Mouse (Mus musculus): ENCODE measurements around the gene Ist1.

Ist1 gene

DNA sequence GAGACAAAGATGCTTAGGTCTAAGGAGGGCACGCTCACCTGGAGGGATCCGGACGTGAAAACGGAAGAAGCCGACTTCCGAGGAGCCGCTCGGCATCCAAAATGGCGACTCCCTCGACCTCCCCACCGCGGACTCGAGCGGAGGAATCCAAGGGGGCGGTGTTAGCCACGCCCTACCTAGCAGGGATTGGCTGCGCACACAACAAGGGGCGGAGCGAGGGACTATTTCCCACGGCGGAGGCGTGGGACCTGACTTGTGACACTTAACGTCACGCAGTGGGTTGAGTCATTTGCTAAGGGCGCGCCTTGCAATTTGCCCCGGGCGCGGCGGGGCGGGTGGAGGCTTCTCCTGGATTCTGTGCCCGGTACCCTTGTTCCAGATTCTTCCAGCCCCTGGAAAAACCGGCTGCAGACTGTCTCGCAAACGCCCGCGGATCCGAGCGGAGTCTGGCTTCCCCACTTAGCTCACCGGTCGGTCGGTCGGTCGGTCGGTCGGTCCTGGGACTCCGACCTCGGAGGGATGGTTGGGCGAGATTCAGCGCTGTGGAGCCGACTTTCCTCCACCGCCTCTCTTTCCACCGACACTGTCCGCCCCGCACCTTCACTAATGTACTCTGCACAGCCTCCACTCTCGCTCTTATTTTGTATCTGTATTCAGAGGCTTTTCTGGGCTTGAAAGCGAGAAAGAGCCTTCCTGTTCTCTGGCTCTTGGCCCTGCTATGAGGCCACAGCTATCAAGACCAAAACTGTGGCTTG lies at the start of gene Ist1:
Ist1 (minus strand) TSS at position 115 of the 755 bp plus-strand sequence.
- peak; percentile 97 to 99 for DNase-seq (ENCODE audit: low spot score in 2 of 2)

- DNase-seq (ENCODE audit: low spot score in 2 of 2): no peak
Measured at GRCm38 (mm10) chr8:109738049-109738380, 45.0 kb upstream of the Ist1 start.

DNA sequence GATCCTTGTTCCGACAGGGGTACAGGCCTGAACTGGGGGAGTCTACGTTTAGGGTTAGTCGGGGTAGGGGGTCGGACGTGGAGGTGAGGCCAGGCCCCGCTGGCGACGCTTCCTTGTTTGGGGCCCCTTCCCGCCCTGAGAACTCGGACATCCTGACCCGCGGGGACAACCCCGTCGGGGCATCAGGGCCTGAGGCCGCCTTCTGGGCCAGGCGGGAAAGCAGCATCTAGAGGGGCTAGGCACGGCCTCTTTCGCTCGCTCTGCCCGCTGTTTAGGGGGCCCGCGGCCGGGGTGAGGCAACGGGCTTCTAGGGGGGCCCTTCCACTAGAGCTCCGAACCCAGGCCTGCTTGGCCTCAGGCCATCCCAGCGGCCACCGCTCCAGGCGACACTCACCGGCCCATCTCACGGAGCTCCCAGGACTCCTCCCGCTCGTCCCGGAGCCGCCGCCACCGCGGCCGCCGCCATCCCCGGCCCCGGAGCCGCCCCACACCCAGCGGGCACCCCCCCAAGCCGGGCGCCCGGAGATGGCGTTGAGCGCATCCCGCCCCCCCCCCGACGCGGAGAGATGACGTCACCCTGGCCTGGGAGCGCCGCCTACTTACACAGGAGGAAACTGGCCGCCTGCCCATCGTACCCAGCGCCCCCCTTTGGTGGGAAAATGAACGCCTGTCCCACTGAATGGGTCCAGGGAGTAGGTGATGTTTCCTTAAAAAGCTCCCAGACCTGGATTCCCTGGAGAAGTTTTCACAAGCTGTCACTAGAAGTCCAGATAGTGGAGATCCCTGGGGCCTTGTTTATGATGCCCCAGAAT lies 44.4 kb upstream of the Ist1 start, which contains the start of gene Atxn1l:
Atxn1l (minus strand) TSS at position 503 of the 812 bp plus-strand sequence.
- DNase-seq (ENCODE audit: low spot score in 2 of 2): peak; percentile 70 to 79

- DNase-seq (ENCODE audit: low spot score in 2 of 2): no peak
Measured at GRCm38 (mm10) chr8:109736819-109737218, 43.8 kb upstream of the Ist1 start.

DNA sequence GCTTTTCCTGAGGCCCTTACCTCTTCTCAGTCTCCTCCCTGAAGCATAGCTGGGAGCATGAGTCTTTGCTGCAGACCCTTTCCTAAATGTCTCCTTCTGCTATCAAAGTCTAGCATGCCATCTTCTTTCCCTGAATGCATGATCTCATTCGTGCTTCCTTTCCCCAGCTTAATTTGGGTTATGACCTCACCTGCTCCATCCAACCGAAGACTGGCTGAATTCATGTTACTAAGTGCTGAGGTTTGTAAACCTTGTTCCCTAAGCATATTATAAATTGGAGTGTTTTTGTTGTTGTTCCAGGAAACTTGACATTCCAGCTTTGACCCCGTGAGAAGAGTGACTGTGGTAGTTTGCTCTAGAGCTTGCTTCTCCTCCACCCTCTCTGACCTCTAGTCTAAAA lies 41.0 kb upstream of the Ist1 start:
- no peak for DNase-seq (ENCODE audit: low spot score in 2 of 2)

DNA sequence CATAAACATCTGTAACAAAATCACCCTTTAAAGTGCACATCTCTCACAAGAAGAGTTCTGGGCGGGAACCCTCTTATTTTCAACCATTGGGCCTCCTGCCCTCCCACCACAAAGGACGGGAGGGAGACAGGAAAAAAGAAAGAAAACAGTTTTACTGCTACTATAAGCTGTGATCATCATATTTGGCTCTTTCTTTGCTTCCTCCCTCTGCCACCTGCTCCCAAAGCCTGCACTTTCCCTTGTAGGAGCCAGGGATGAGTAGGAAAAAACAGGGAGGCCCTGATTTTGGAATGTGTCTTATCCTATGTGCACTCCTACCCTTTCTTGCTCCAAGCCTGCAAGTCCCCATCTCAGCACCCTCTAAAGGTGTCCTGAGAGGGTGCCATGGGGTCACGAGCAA lies 38.0 kb upstream of the Ist1 start:
- no peak for DNase-seq (ENCODE audit: low spot score in 2 of 2)

- DNase-seq (ENCODE audit: low spot score in 2 of 2): no peak
Measured at GRCm38 (mm10) chr8:109725106-109725505, 32.0 kb upstream of the Ist1 start.

GRCm38 (mm10) chr8:109714961-109715360 lies 21.9 kb upstream of the Ist1 start:
- no peak for DNase-seq (ENCODE audit: low spot score in 2 of 2)

DNA sequence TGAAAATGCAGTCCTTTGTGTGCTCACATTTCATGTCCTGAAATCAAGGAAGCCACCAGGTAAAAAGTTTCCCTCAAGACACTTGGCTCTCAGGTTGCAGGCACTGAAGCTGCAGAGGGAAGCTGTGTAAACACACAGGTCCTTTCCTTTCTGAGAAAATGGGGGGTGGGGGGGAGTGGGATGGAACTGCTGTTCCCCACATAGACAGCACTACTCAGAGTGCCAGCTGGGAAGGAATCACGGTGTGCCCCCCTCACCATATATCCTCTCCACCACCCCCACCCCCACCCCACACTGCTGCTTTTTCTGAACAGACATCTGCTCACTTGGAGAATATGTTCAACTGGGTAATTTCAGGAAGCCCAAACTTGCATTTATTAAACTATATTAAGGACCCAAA lies 19.5 kb upstream of the Ist1 start:
- no peak for DNase-seq (ENCODE audit: low spot score in 2 of 2)

DNA sequence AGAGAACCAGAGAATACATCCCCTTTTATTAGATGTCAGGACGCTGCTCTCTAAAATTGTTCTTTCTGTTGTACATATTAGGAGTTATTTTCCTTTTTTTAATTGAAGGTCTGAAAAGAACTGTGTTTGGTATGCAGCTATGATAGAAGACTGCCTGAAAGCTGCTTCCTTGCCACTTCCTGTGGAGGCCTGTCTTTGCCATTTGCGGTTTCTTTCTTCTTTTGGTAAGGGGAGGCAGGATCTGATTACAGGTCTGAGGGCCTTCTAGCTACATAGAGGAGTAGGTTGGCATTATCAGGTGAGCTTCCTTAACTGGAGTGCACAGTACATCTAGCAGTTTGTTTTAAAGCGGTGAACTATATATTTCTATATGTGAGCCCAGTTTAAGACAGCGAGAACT lies 14.9 kb upstream of the Ist1 start:
- DNase-seq (ENCODE audit: low spot score in 2 of 2): no peak

DNA sequence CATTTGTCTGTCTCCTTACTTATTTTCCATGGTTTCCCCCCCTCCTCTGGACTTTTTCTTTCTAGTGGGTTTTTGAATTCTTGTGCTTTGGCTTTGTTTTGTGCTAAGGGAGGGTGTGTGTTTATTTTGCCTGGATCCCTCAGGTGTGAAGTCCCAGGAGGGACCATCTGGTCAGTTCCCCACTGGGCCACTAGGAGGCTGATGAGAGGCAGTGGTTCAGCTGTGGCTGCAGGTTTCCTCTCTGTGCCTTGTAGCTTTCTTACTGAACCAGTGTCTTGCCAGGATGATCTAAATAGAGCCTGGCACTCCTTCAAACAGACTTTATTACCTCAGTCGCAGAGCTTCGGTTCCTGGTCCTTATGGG lies 13.8 kb upstream of the Ist1 start:
- peak; percentile 82 to 87 for DNase-seq (ENCODE audit: low spot score in 2 of 2)

DNA sequence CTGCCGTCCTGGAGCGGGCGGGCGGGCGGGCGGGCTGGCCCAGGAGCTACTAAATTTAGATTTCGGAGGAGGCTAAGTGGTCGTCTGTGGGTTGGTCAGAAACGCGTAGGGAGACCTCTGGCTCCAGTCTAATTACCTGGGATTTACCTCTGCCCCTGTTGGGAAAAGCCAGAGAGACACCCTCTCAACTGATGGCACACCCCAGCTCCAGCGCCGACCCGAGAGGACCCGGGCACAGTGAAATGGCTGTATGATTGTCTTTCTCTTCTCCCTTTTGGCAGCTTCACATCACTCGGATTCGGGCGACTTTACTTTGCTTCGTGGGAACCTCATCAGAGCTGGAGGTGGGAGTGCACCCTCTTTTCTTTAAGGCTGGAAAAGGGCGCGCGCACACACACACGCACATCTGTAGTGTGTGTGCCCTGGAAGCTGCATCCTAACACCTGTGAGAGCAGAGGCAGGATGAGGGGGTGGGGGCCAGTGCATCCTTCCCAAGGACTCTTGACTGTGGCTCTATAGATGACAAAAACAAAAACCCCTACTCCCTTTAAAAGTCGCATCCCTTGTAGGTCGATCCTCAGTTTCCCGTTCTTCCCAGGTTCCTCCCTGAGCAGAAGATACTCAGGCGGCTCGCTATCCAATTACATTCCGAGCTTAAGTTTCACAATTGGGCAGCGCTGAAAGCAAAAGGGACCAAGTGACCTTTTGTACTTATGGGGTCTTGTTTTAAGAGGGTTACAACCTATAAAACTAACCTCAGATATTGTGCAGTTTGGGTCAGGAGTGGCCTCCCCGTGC lies 13.2 kb upstream of the Ist1 start:
- DNase-seq (ENCODE audit: low spot score in 2 of 2): peak in 1 of 2 experiments; percentile 17

DNA sequence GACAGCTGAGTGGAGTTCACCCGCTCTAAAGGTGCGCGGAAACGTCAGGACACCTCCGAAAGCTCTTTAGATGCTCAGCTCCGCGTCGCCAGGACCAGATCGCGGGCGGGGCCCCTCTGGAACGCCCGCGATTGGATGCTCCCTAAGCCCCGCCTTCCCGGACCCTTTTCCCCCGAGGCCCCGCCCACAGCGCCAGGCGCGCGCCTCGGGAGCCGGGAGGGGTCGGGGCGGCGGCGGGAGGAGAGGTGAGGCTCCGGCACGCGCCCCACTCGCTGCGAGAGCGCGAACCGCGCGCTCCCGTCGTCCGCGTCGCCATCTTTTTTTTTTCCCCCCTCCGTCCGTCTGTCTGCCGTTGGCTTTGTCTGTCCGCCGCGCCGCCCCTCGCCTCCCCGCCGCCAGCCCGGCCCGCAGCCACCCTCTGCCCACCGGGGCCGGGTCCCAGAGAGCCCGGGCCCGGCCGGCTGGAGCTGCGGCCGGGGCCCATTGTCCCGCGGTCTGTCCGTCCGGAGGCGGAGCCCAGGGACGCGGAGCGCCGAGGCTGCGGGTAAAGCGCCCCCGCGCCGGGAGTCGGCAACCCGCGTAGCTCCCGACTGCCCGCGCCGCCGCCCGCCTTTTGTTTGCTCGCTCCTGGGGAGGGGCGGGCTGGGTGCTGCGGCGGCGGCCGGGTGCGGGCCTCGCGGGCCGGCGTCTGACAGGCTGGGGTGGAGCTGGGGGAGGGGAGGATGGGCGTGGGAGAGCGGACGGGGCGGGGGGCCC lies 12.4 kb upstream of the Ist1 start, which contains the start of gene Zfp821:
Zfp821 (plus strand) TSS at position 227 of the 756 bp plus-strand sequence.
- peak; percentile 93 to 95 for DNase-seq (ENCODE audit: low spot score in 2 of 2)

- DNase-seq (ENCODE audit: low spot score in 2 of 2): peak; percentile 18 to 19
Measured at GRCm38 (mm10) chr8:109704565-109705319, 11.7 kb upstream of the Ist1 start.

DNA sequence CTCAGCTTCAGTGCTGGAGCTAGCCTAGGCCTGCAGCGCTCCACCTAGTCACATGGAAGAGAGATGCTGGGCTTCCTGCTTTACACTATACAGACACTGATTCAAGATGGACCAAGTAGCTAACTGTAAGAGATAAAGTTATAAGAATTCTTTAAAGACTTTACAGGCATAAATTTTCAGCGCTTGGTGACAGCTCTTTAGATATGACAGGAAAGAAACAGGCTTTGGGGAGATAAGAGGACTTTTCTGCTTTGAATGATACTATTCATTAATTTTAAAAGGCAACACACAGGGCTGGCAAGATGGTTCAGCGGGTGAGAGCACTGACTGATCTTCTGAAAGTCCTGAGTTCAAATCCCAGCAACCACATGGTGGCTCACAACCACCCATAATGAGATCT lies 5.4 kb upstream of the Ist1 start:
- DNase-seq (ENCODE audit: low spot score in 2 of 2): no peak

- no peak for DNase-seq (ENCODE audit: low spot score in 2 of 2)
Measured at GRCm38 (mm10) chr8:109697754-109698153, 4.7 kb upstream of the Ist1 start.

DNA sequence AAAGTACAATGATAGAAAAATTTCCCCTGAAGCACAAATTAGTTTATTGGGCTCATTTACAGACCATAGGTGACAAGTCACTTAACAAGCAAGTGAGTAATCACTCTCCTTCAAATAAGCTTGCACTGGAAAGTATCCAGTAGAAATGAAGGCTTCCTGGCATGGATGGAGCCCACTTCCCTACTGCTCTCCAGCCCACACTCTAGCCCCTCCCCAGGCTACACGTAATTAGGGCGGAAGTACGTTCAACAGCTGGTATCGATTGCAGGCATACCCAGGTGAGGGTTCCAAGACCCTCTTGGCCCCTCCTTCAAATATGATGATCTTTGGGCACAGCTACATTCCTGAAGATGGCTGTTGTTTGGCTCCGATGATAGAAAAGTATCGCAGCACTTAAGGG lies 1.1 kb upstream of the Ist1 start:
- DNase-seq (ENCODE audit: low spot score in 2 of 2): no peak

- peak in 1 of 2 experiments; percentile 40 for DNase-seq (ENCODE audit: low spot score in 2 of 2)
Measured at GRCm38 (mm10) chr8:109692443-109693145, 466 bp downstream of the Ist1 start.

GRCm38 (mm10) chr8:109691769-109692168 lies 1.3 kb downstream of the Ist1 start:
- no peak for DNase-seq (ENCODE audit: low spot score in 2 of 2)

GRCm38 (mm10) chr8:109687248-109687647 lies 5.8 kb downstream of the Ist1 start:
- no peak for DNase-seq (ENCODE audit: low spot score in 2 of 2)
